Mouse (Mus musculus) olfactory bulb, adult 2 months (tissue): Measurements from ENCODE around the gene Ptprg. TPM values are rescaled to one million over a fixed set of nuclear protein-coding genes. Genes with fewer than 3 reads are reported as not detected.

Experiments used
- H3K27ac ChIP-seq: fragments of 200-500 bp; 2 replicates; pipeline ENCODE4 v1.5.1; 2012; ENCODE audit warnings: low read depth, low read length; ENCODE audit not compliant: insufficient read depth
- H3K4me1 ChIP-seq: fragments of 200-500 bp; 2 replicates; pipeline ENCODE4 v1.6.1; 2012; ENCODE audit warnings: low read length; ENCODE audit not compliant: control insufficient read depth, insufficient read depth
- H3K4me3 ChIP-seq: fragments of 200-500 bp; 2 replicates; pipeline ENCODE4 v1.5.1; 2012; ENCODE audit warnings: mild to moderate bottlenecking, low read depth, low read length, moderate library complexity; ENCODE audit not compliant: insufficient read depth
- CTCF ChIP-seq: fragments of 200-500 bp; IDR thresholded peaks from 2 replicates; pipeline ENCODE4 v1.5.1; 2012; ENCODE audit warnings: low read depth, mild to moderate bottlenecking, low read length, moderate library complexity; ENCODE audit not compliant: insufficient read depth
- POLR2A ChIP-seq: fragments of 200-500 bp; IDR thresholded peaks from 2 replicates; pipeline ENCODE4 v1.6.1; 2012; ENCODE audit warnings: mild to moderate bottlenecking, low read depth, low read length, moderate library complexity; ENCODE audit not compliant: insufficient read depth
- WGBS: fragments of 180-500 bp; shearing (Covaris S2); methylation state at CpG from one replicate; pipeline ENCODE4 v1.1.7; 2018; 5-methylcytosine and 5-hydroxymethylcytosine counted together
- polyA plus RNA-seq: library from polyadenylated mRNA; stranded (reverse); fragments of >200 nt; gene quantifications from 2 replicates; pipeline ENCODE4 v1.2.4, GENCODE M21; 2012; ENCODE audit warnings: low replicate concordance; ENCODE audit not compliant: missing spikeins, insufficient read depth, insufficient read length

Gene Ptprg
- polyA plus RNA-seq, 1 experiment: not detected

GRCm38 (mm10) chr14:12149529-12149928 lies 596.2 kb downstream of the Ptprg start:
- TF ChIP-seq CTCF (no peak), POLR2A (no peak)
- H3K4me1 ChIP-seq: no peaks in the 10 kb centered on the region
- no peak overlapping the region for H3K4me3 ChIP-seq
- 94% methylated on average over 3 of the region's 3 CpGs for WGBS
- no peak overlapping the region for H3K27ac ChIP-seq

DNA sequence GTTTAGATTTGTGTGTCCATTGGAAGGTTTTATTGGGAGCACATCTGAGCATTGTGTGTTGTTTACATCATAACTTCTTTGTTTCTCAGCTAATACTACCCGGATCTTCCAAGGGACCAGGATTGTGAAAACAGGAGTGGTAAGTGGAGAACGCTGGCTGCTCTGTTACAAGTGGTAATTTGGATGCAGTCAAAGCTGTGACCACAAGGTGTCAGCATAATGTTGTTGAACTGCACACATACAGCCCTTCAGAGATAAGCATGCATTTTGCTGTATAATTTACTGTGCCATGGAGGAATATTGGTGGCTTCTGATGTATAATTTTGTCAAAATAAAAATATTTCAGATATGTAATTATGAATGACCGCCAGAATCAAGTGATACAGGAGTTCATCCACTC lies 598.6 kb downstream of the Ptprg start:
- H3K4me1 ChIP-seq: no peaks in the 10 kb centered on the region
- H3K27ac ChIP-seq: no peak overlapping the region
- TF ChIP-seq CTCF: no peak
- TF ChIP-seq POLR2A: no peak
- WGBS: 23% methylated on average over 3 of the region's 3 CpGs
- no peak overlapping the region for H3K4me3 ChIP-seq

GRCm38 (mm10) chr14:12152748-12153147 lies 599.4 kb downstream of the Ptprg start:
- WGBS: 95% methylated on average over 6 of the region's 6 CpGs
- no peak overlapping the region for H3K27ac ChIP-seq
- no peak overlapping the region for H3K4me3 ChIP-seq
- H3K4me1 ChIP-seq: no peaks in the 10 kb centered on the region
- TF ChIP-seq CTCF (no peak), POLR2A (no peak)

DNA sequence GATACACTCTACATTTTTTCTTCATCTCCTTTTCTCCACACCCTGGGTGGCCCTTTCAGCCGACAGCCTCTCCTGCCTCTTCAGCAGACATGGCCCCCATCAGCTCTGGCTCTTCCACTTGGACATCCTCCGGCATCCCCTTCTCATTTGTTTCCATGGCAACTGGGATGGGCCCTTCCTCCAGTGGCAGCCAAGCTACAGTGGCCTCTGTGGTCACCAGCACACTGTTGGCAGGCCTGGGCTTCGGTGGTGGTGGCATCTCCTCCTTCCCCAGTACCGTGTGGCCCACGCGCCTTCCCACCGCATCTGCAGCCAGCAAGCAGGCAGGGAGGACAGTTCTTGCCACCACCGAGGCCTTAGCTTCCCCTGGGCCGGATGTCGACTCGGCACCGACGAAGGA lies 600.3 kb downstream of the Ptprg start:
- Histone ChIP-seq H3K4me3 (no peak overlapping the region), H3K4me1 (no peaks in the 10 kb centered on the region), H3K27ac (no peak overlapping the region)
- no peak for TF ChIP-seq CTCF
- 91% methylated on average over 13 of the region's 13 CpGs for WGBS

GRCm38 (mm10) chr14:12161738-12162310 lies 608.5 kb downstream of the Ptprg start:
- H3K4me1 ChIP-seq: no peaks in the 10 kb centered on the region
- no peak overlapping the region for H3K4me3 ChIP-seq
- WGBS: 85% methylated on average over 14 of the region's 14 CpGs
- no peak overlapping the region for H3K27ac ChIP-seq
- TF ChIP-seq POLR2A (no peak), CTCF (no peak)

DNA sequence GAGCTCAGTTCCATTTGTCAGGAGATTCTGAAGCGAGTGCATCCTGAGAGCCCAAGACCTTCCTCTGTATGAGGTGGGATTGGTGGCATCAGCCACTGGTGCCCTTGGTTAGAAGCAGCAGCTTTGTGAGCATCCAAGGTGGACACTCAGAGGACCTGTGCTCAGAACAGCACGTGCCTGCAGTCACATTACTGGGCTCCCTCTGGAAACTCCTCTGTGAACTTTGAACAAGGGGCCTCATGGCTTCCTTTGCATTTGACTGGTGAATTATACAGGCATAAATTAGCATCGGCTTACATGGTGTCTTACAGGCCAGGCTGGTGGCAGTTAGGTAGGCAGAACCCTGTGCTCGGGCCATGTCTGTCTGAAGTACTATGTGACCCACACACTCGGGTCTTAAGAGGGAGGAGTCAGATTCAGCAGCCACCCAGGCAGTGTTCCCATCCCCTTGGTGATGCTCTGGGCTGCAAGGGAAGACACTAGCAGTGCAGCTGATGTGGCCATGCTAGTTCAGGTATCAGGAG lies 609.1 kb downstream of the Ptprg start:
- TF ChIP-seq CTCF (no peak), POLR2A (no peak)
- Histone ChIP-seq H3K4me1 (no peaks in the 10 kb centered on the region), H3K4me3 (no peak overlapping the region), H3K27ac (no peak overlapping the region)
- 79% methylated on average over 5 of the region's 5 CpGs for WGBS

DNA sequence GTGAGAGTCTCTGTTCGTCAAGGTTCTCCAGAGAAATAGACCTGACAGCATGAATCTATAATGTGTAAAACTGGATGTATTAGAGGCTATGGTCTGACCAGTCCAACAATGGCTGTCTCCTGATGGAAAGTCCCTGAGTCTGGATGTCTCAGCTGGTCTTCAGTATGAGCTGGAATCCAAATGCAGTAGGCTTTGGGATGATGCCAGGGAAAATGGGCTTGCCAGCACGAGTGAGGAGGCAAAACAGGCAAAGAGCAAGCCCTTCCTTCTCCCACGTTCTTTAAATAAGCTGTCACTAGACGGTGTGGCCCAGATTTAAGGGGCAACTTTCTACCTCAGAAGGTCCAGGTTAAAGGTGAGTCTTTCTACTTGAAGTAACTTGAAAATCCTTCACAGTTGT lies 609.9 kb downstream of the Ptprg start:
- TF ChIP-seq POLR2A (no peak), CTCF (no peak)
- 73% methylated on average over 4 of the region's 4 CpGs for whole genome bisulfite sequencing
- Histone ChIP-seq H3K4me1 (no peaks in the 10 kb centered on the region), H3K4me3 (no peak overlapping the region), H3K27ac (no peak overlapping the region)

GRCm38 (mm10) chr14:12167215-12167614 lies 613.9 kb downstream of the Ptprg start:
- no peak overlapping the region for H3K4me3 ChIP-seq
- peaks cover 1% of the 10 kb centered on the region for H3K4me1 ChIP-seq
- TF ChIP-seq CTCF (no peak), POLR2A (no peak)
- no peak overlapping the region for H3K27ac ChIP-seq
- WGBS: 76% methylated on average over 4 of the region's 4 CpGs

- H3K4me3 ChIP-seq: no peak overlapping the region
- WGBS: 88% methylated on average over 8 of the region's 8 CpGs
- TF ChIP-seq POLR2A (no peak), CTCF (no peak)
- peaks cover 4% of the 10 kb centered on the region for H3K4me1 ChIP-seq
- no peak overlapping the region for H3K27ac ChIP-seq
These were observed 614.3 kb downstream of the Ptprg start for GRCm38 (mm10) chr14:12167651-12168050.

DNA sequence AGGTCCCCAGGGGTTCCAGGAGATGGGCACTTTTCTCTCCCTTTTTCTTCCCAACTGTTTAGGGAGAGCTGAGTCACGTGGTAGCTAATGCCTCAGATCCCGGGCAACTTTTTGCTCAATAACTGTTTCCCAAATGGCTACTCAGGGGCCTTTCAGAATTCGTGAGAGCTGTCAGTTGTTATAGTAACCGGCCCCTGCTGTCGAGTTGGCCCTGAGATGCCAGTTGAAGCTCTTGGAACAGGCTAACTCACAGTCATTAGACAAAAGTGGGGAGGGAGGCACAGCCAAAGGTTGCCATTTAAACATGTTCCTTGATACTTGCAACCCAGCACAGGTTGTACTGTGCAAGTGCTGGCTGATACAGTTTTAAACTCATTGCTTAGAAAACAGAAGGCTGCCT lies 624.1 kb downstream of the Ptprg start:
- Histone ChIP-seq H3K4me3 (no peak overlapping the region), H3K27ac (no peak overlapping the region), H3K4me1 (peaks cover 6% of the 10 kb centered on the region)
- WGBS: 53% methylated on average over 5 of the region's 5 CpGs
- TF ChIP-seq CTCF (no peak), POLR2A (no peak)
